In the genomic region with DNA sequence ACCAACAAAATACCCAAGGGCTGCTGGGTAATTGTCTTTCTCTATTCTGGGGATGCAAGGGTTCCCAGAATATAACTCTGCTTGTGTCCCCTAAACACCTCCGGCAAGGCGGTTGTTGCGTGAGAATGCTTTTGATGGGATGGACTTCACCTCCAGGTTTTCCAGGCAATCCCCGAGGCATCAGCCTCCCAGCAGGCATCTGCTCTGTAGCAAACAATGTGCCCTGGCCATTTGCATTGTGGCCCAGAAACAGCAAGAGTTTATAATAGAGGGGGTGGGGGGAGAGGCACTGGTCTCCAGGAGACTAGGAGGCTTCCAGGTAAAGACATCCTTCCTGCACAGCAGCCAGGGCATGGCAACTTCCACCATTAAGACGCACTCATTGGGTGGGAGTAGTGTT, we compare ENCODE assay signal across 18 mouse cellular contexts. TPM values are rescaled to one million over a fixed set of nuclear protein-coding genes. Genes with fewer than 3 reads are reported as not detected.
DNase-seq lines count a peak whose midpoint lies in the region; ATAC-seq and TF ChIP-seq lines count a peak whose summit lies in the region.
"Had no signal": no experiment of that assay in that cellular context is flagged by ENCODE, and none has a peak within 500 bp of the region (broad histone marks: within the 10 kb centered on the region; RNA-seq: fewer than 3 reads in every experiment).

No protein-coding gene starts in this region.

- H3K27ac ChIP-seq in forebrain, embryonic 10.5 days: peak overlapping the region; percentile 73
- no peak overlapping the region for H3K27ac ChIP-seq in forebrain, embryonic 16.5 days (ENCODE audit: low read length)
- H3K27ac ChIP-seq in liver, embryonic 12.5 days: 0 out of 2 replicates have a peak overlapping the region, but pooled peaks have one; percentile 54
- no peak overlapping the region for H3K27ac ChIP-seq in liver, postnatal 0 days (ENCODE audit: low read depth)
- peak overlapping the region; percentile 66; the same call in 1 of the 2 replicates for H3K27ac ChIP-seq in ES-E14 (ENCODE audit: insufficient read depth, low read depth, low read length, poor library complexity, severe bottlenecking)
- H3K27ac ChIP-seq in limb, embryonic 11.5 days (replicated peaks; ENCODE audit: low read depth, low read length): no peak overlapping the region
- H3K27ac ChIP-seq: layer of hippocampus, adult 2 months; left cerebral cortex, adult 2 months; limb, embryonic 15.5 days had no signal

- peaks cover 85% of the 10 kb centered on the region for H3K4me1 ChIP-seq in forebrain, embryonic 10.5 days
- peaks cover 9% of the 10 kb centered on the region for H3K4me1 ChIP-seq in forebrain, embryonic 16.5 days (replicated peaks; ENCODE audit: control insufficient read depth, insufficient read depth, low read length)
- peaks cover 67% of the 10 kb centered on the region for H3K4me1 ChIP-seq in liver, embryonic 12.5 days
- peaks cover 35% of the 10 kb centered on the region for H3K4me1 ChIP-seq in liver, postnatal 0 days (ENCODE audit: insufficient read depth)
- H3K4me1 ChIP-seq in ES-E14 (ENCODE audit: control insufficient read depth in 2 of 2, insufficient read depth in 2 of 2, low read length in 2 of 2, poor library complexity in 1 of 2): peaks cover 20 to 38% of the 10 kb centered on the region in 2 experiments
- H3K4me1 ChIP-seq in limb, embryonic 11.5 days (ENCODE audit: control insufficient read depth, insufficient read depth, low read length): peaks cover 52% of the 10 kb centered on the region

- no peaks in the 10 kb centered on the region; the same call in 1 of the 2 replicates for H3K27me3 ChIP-seq in forebrain, embryonic 10.5 days (ENCODE audit: poor library complexity, severe bottlenecking)
- H3K27me3 ChIP-seq in forebrain, embryonic 16.5 days (replicated peaks; ENCODE audit: control insufficient read depth, insufficient read depth, low read length): peaks cover 14% of the 10 kb centered on the region
- peaks cover 3% of the 10 kb centered on the region; the same call in 1 of the 2 replicates for H3K27me3 ChIP-seq in liver, embryonic 12.5 days (replicated peaks)
- H3K27me3 ChIP-seq in liver, postnatal 0 days (ENCODE audit: insufficient read depth, low read length): no peaks in the 10 kb centered on the region
- no peaks in the 10 kb centered on the region for H3K27me3 ChIP-seq in limb, embryonic 11.5 days (ENCODE audit: control insufficient read depth, insufficient read depth, low read length)
- H3K27me3 ChIP-seq: heart, embryonic 12.5 days; limb, embryonic 15.5 days had no signal

- no peak for TF ChIP-seq EP300 in liver, postnatal 0 days (IDR thresholded peaks at IDR 0.05; ENCODE audit: low read depth)

- in situ Hi-C loops in ES-E14 (cut with MboI; ENCODE audit: low sequenced_read_pairs in 2 of 2, unreplicated experiment in 2 of 2): no loop called here

- no peak for ATAC-seq in forebrain, embryonic 16.5 days
- ATAC-seq in liver, embryonic 12.5 days: no peak
- ATAC-seq in liver, postnatal 0 days: no peak
- ATAC-seq in limb, embryonic 11.5 days (ENCODE audit: insufficient number of reproducible peaks, low FRiP score, low TSS enrichment, low read depth): no peak
- ATAC-seq: forebrain, postnatal 0 days had no signal

- no peak for TF ChIP-seq CTCF in liver, postnatal 0 days (IDR thresholded peaks at IDR 0.05; ENCODE audit: low read depth)

- H3K4me2 ChIP-seq in forebrain, embryonic 16.5 days (ENCODE audit: low read length): no peak overlapping the region
- H3K4me2 ChIP-seq in liver, embryonic 12.5 days: no peak overlapping the region
- H3K4me2 ChIP-seq in liver, postnatal 0 days (ENCODE audit: low read depth, low read length): no peak overlapping the region
- H3K4me2 ChIP-seq in limb, embryonic 11.5 days (ENCODE audit: low read depth, severe bottlenecking): peak overlapping the region; percentile 8; the same call in 1 of the 2 replicates
- H3K4me2 ChIP-seq: heart, embryonic 12.5 days; limb, embryonic 15.5 days had no signal

- peak overlapping the region; percentile 21 for H3K4me3 ChIP-seq in forebrain, embryonic 10.5 days
- no peak overlapping the region for H3K4me3 ChIP-seq in forebrain, embryonic 16.5 days (replicated peaks; ENCODE audit: low read length)
- H3K4me3 ChIP-seq in liver, embryonic 12.5 days: no peak overlapping the region
- H3K4me3 ChIP-seq in liver, postnatal 0 days (ENCODE audit: low read depth, low read length): no peak overlapping the region
- peak overlapping the region; percentile 33 to 49 for H3K4me3 ChIP-seq in ES-E14 (ENCODE audit: insufficient read depth in 1 of 2, low read depth in 1 of 2, low read length in 2 of 2, poor library complexity in 1 of 2, severe bottlenecking in 1 of 2)
- H3K4me3 ChIP-seq in limb, embryonic 11.5 days (ENCODE audit: low read depth, low read length): no peak overlapping the region
- H3K4me3 ChIP-seq: heart, embryonic 12.5 days; layer of hippocampus, adult 2 months; left cerebral cortex, adult 2 months; limb, embryonic 15.5 days had no signal

- 11% methylated on average over 5 of the region's 5 CpGs for WGBS in forebrain, embryonic 10.5 days
- WGBS in forebrain, embryonic 16.5 days: 7% methylated on average over 5 of the region's 5 CpGs
- WGBS in liver, embryonic 12.5 days (ENCODE audit: insufficient replicate concordance): 64% methylated on average over 5 of the region's 5 CpGs
- 52% methylated on average over 5 of the region's 5 CpGs for WGBS in liver, postnatal 0 days (ENCODE audit: insufficient replicate concordance)
- WGBS in limb, embryonic 11.5 days: 12% methylated on average over 5 of the region's 5 CpGs

- H3K9ac ChIP-seq in forebrain, embryonic 16.5 days (replicated peaks; ENCODE audit: low read depth, low read length): no peak overlapping the region
- H3K9ac ChIP-seq in liver, embryonic 12.5 days: no peak overlapping the region
- H3K9ac ChIP-seq in liver, postnatal 0 days (replicated peaks): no peak overlapping the region
- no peak overlapping the region for H3K9ac ChIP-seq in ES-E14 (ENCODE audit: insufficient read depth, low read depth, low read length, poor library complexity, severe bottlenecking)
- H3K9ac ChIP-seq in limb, embryonic 11.5 days (ENCODE audit: low read length): no peak overlapping the region
- H3K9ac ChIP-seq: forebrain, postnatal 0 days; heart, embryonic 12.5 days; limb, embryonic 15.5 days had no signal

- peak; percentile 59 for DNase-seq in forebrain, embryonic 10.5 days (ENCODE audit: extremely low spot score, low spot score)
- DNase-seq in liver, postnatal 0 days: no peak
- DNase-seq in ES-E14 (ENCODE audit: low read depth, low spot score): no peak
- no peak for DNase-seq in limb, embryonic 11.5 days (ENCODE audit: low spot score)
- DNase-seq in urinary bladder, postnatal 25 days (ENCODE audit: low spot score): no peak
- DNase-seq in urinary bladder, postnatal 36 days (ENCODE audit: low spot score in 2 of 2): no peak
- DNase-seq: adrenal gland, postnatal 14 days; cerebellum, postnatal 10 days; forebrain, postnatal 0 days; gastrocnemius, postnatal 14 days; heart, postnatal 4 days had no signal

- H3K9me3 ChIP-seq in forebrain, embryonic 10.5 days: no peaks in the 10 kb centered on the region
- no peaks in the 10 kb centered on the region for H3K9me3 ChIP-seq in forebrain, embryonic 16.5 days (ENCODE audit: control insufficient read depth, low read length)
- H3K9me3 ChIP-seq in liver, embryonic 12.5 days (replicated peaks): no peaks in the 10 kb centered on the region
- H3K9me3 ChIP-seq in liver, postnatal 0 days (ENCODE audit: low read length): no peaks in the 10 kb centered on the region
- H3K9me3 ChIP-seq in ES-E14 (ENCODE audit: control insufficient read depth, insufficient read depth, low read depth, low read length): no peaks in the 10 kb centered on the region
- H3K9me3 ChIP-seq in limb, embryonic 11.5 days (ENCODE audit: control insufficient read depth, low read length): no peaks in the 10 kb centered on the region
- H3K9me3 ChIP-seq: heart, embryonic 12.5 days; limb, embryonic 15.5 days had no signal

- H3K36me3 ChIP-seq in forebrain, embryonic 10.5 days (replicated peaks): peaks cover 19% of the 10 kb centered on the region
- no peaks in the 10 kb centered on the region for H3K36me3 ChIP-seq in forebrain, embryonic 16.5 days (ENCODE audit: control insufficient read depth, insufficient read depth)
- no peaks in the 10 kb centered on the region for H3K36me3 ChIP-seq in liver, embryonic 12.5 days
- no peaks in the 10 kb centered on the region for H3K36me3 ChIP-seq in liver, postnatal 0 days (replicated peaks; ENCODE audit: insufficient read depth, low read length)
- H3K36me3 ChIP-seq in ES-E14 (ENCODE audit: control insufficient read depth, insufficient read depth, low read length, poor library complexity, severe bottlenecking): peaks cover 27% of the 10 kb centered on the region
- no peaks in the 10 kb centered on the region for H3K36me3 ChIP-seq in limb, embryonic 11.5 days (ENCODE audit: control insufficient read depth, insufficient read depth, low read length)
- H3K36me3 ChIP-seq: heart, embryonic 12.5 days; limb, embryonic 15.5 days had no signal

TF ChIP-seq in ES-E14, 5 proteins besides CTCF, POLR2A, EP300 and RAD21 (continues in another document):
- no peak for TF ChIP-seq CHD2 (IDR thresholded peaks at IDR 0.05; ENCODE audit: low read depth, low read length)

RNA-seq across cellular contexts. Expression of a gene that starts 15.1 kb away (rescaled TPM):
- 5.9 and 6.5 TPM in 2 replicates for polyA plus RNA-seq in forebrain, embryonic 10.5 days (2016; fragmentation: Nextera tagmentation; extraction: Ambion mirVana)
- polyA plus RNA-seq in forebrain, embryonic 16.5 days (2015; fragmentation: Nextera tagmentation; extraction: Ambion mirVana): 0.12 and 0.13 TPM in 2 replicates
- polyA plus RNA-seq in liver, embryonic 12.5 days (2016; fragmentation: Nextera tagmentation; extraction: Ambion mirVana): 1.7 and 2.0 TPM in 2 replicates
- polyA plus RNA-seq in liver, postnatal 0 days (2015; fragmentation: Nextera tagmentation; extraction: Ambion mirVana): 0.05 and 0.06 TPM in 2 replicates
- 132 and 141 TPM in 2 replicates for total RNA-seq in ES-E14 (2012; rRNA removed)
- polyA plus RNA-seq in limb, embryonic 11.5 days (2014; fragmentation: Nextera tagmentation; extraction: Ambion mirVana): 3.7 and 4.0 TPM in 2 replicates
- total RNA-seq: gastrocnemius, postnatal 14 days; heart, postnatal 4 days had no signal

RNA-seq across cellular contexts. Expression of a gene that starts 33.6 kb away (rescaled TPM):
- 1.0 and 1.2 TPM in 2 replicates for polyA plus RNA-seq in forebrain, embryonic 10.5 days (2016; fragmentation: Nextera tagmentation; extraction: Ambion mirVana)
- not detected in 2 replicates for polyA plus RNA-seq in forebrain, embryonic 16.5 days (2015; fragmentation: Nextera tagmentation; extraction: Ambion mirVana)
- 0.18 and 0.22 TPM in 2 replicates for polyA plus RNA-seq in liver, embryonic 12.5 days (2016; fragmentation: Nextera tagmentation; extraction: Ambion mirVana)
- not detected in 2 replicates for polyA plus RNA-seq in liver, postnatal 0 days (2015; fragmentation: Nextera tagmentation; extraction: Ambion mirVana)
- 1.8 and 2.7 TPM in 2 replicates for total RNA-seq in ES-E14 (2012; rRNA removed)
- 0.37 and 0.67 TPM in 2 replicates for polyA plus RNA-seq in limb, embryonic 11.5 days (2014; fragmentation: Nextera tagmentation; extraction: Ambion mirVana)
- total RNA-seq: adrenal gland, postnatal 14 days; forebrain, postnatal 0 days; gastrocnemius, postnatal 14 days; heart, postnatal 4 days; layer of hippocampus, adult 2 months; left cerebral cortex, adult 2 months; megakaryocyte progenitor cell, adult 5-6 weeks had no signal
- polyA plus RNA-seq: forebrain, postnatal 0 days had no signal

RNA-seq across cellular contexts. Expression of a gene that starts 44.4 kb away (rescaled TPM):
- polyA plus RNA-seq in forebrain, embryonic 10.5 days (2016; fragmentation: Nextera tagmentation; extraction: Ambion mirVana): not detected in 2 replicates
- not detected in 2 replicates for polyA plus RNA-seq in forebrain, embryonic 16.5 days (2015; fragmentation: Nextera tagmentation; extraction: Ambion mirVana)
- polyA plus RNA-seq in liver, embryonic 12.5 days (2016; fragmentation: Nextera tagmentation; extraction: Ambion mirVana): not detected in 2 replicates
- not detected in 2 replicates for polyA plus RNA-seq in liver, postnatal 0 days (2015; fragmentation: Nextera tagmentation; extraction: Ambion mirVana)
- 1.4 and 1.8 TPM in 2 replicates for total RNA-seq in ES-E14 (2012; rRNA removed)
- 0.07 and 0.08 TPM in 2 replicates for polyA plus RNA-seq in limb, embryonic 11.5 days (2014; fragmentation: Nextera tagmentation; extraction: Ambion mirVana)
- total RNA-seq: adrenal gland, postnatal 14 days; forebrain, postnatal 0 days; gastrocnemius, postnatal 14 days; heart, postnatal 4 days; layer of hippocampus, adult 2 months; left cerebral cortex, adult 2 months; megakaryocyte progenitor cell, adult 5-6 weeks had no signal
- polyA plus RNA-seq: forebrain, postnatal 0 days; heart, embryonic 12.5 days had no signal

Comparison
In these comparisons a context has a peak if more than half of its experiments do, and no peak if none do; other contexts are left out.
1. H3K27ac ChIP-seq: peak in forebrain, embryonic 10.5 days (single experiment), liver, embryonic 12.5 days (single experiment) and ES-E14 (single experiment); none in forebrain, embryonic 16.5 days (single experiment), liver, postnatal 0 days (single experiment) and limb, embryonic 11.5 days (single experiment).
2. H3K4me3 ChIP-seq: peak in forebrain, embryonic 10.5 days (single experiment) and ES-E14 (2 of 2); none in forebrain, embryonic 16.5 days (single experiment), liver, embryonic 12.5 days (single experiment), liver, postnatal 0 days (single experiment) and limb, embryonic 11.5 days (single experiment).